Mouse (Mus musculus) forebrain, embryonic 14.5 days (tissue): Measurements from ENCODE around the gene Cilp. TPM values are rescaled to one million over a fixed set of nuclear protein-coding genes. Genes with fewer than 3 reads are reported as not detected.

Source experiments
- ATAC-seq: fragments of 200-750 bp; cut with Nextera tagmentation; 2 replicates; pipeline ENCODE4 v1.8.0; 2017; ENCODE audit warnings: mild to moderate bottlenecking, moderate library complexity
- DNase-seq: peaks from one replicate; pipeline ENCODE4 v3.0.0-alpha.2; 2015; ENCODE audit warnings: low spot score
- H3K27ac ChIP-seq: fragments of 300-500 bp; sonication (generic); 2 replicates; pipeline ENCODE4 v1.5.1; 2014; ENCODE audit warnings: low read depth, mild to moderate bottlenecking, control low read depth, low read length, moderate library complexity
- H3K27me3 ChIP-seq: fragments of 300-500 bp; sonication (generic); replicated peaks from 2 replicates; pipeline ENCODE4 v1.6.1; 2014; ENCODE audit warnings: low read length, control low read depth, mixed read lengths; ENCODE audit not compliant: control insufficient read depth, insufficient read depth
- H3K36me3 ChIP-seq: fragments of 300-500 bp; sonication (generic); 2 replicates; pipeline ENCODE4 v1.6.1; 2014; ENCODE audit warnings: low read length, control low read depth; ENCODE audit not compliant: control insufficient read depth, insufficient read depth
- H3K4me1 ChIP-seq: fragments of 300-500 bp; sonication (generic); 2 replicates; pipeline ENCODE4 v1.6.1; 2014; ENCODE audit warnings: antibody characterized with exemption, low read length, control low read depth; ENCODE audit not compliant: control insufficient read depth, insufficient read depth
- H3K4me2 ChIP-seq: fragments of 300-500 bp; sonication (generic); 2 replicates; pipeline ENCODE4 v1.6.1; 2014; ENCODE audit warnings: mild to moderate bottlenecking, control low read depth, low read length
- H3K4me3 ChIP-seq: fragments of 300-500 bp; sonication (generic); 2 replicates; pipeline ENCODE4 v1.5.1; 2014; ENCODE audit warnings: low read depth, low read length, control low read depth
- H3K9ac ChIP-seq: fragments of 300-500 bp; sonication (generic); 2 replicates; pipeline ENCODE4 v1.6.1; 2014; ENCODE audit warnings: mild to moderate bottlenecking, low read length, control low read depth, moderate library complexity
- H3K9me3 ChIP-seq: fragments of 300-500 bp; sonication (generic); replicated peaks from 2 replicates; pipeline ENCODE4 v1.6.1; 2016; ENCODE audit warnings: low read length, control low read depth, mixed read lengths; ENCODE audit not compliant: control insufficient read depth
- WGBS: fragments of 180-500 bp; shearing (Covaris S2); extraction: QIAGEN DNeasy Blood & Tissue Kit; methylation state at CpG from one replicate; pipeline ENCODE4 v1.1.7; 2014; 5-methylcytosine and 5-hydroxymethylcytosine counted together
- polyA plus RNA-seq: library from polyadenylated mRNA; unstranded; fragments of >200 nt; fragmentation: Nextera tagmentation; extraction: Ambion mirVana; gene quantifications from 2 replicates; pipeline ENCODE4 v1.2.1, GENCODE M21; 2014

Gene Cilp
- polyA plus RNA-seq, 1 experiment from 2014 or later: 0.30 TPM

GRCm38 (mm10) chr9:65294716-65295378 lies 29.9 kb downstream of the Cilp start:
- peak overlapping the region; percentile 94 for H3K4me3 ChIP-seq
- peak overlapping the region; percentile 94 for H3K9ac ChIP-seq
- DNase-seq (no peak), ATAC-seq (no peak)
- H3K9me3 ChIP-seq: no peaks in the 10 kb centered on the region
- 3% methylated on average over 28 of the region's 28 CpGs for WGBS
- H3K4me1 ChIP-seq: peaks cover 16% of the 10 kb centered on the region
- peaks cover 11% of the 10 kb centered on the region; the same call in 1 of the 2 replicates for H3K36me3 ChIP-seq
- peak overlapping the region; percentile 93 for H3K4me2 ChIP-seq
- no peak overlapping the region for H3K27ac ChIP-seq
- no peaks in the 10 kb centered on the region for H3K27me3 ChIP-seq

GRCm38 (mm10) chr9:65297056-65297455 lies 32.1 kb downstream of the Cilp start:
- 97% methylated on average over 2 of the region's 2 CpGs for WGBS
- Histone ChIP-seq H3K4me2 (no peak overlapping the region), H3K27me3 (no peaks in the 10 kb centered on the region), H3K36me3 (peaks cover 28% of the 10 kb centered on the region), H3K27ac (no peak overlapping the region), H3K4me1 (peaks cover 16% of the 10 kb centered on the region), H3K4me3 (no peak overlapping the region), H3K9ac (no peak overlapping the region), H3K9me3 (no peaks in the 10 kb centered on the region)
- DNase-seq (no peak), ATAC-seq (no peak)

- H3K4me1 ChIP-seq: peaks cover 9% of the 10 kb centered on the region
- ATAC-seq: no peak
Observed at GRCm38 (mm10) chr9:65298761-65299160, 33.8 kb downstream of the Cilp start.

GRCm38 (mm10) chr9:65299650-65300049 lies 34.7 kb downstream of the Cilp start:
- no peak overlapping the region for H3K9ac ChIP-seq
- 97% methylated on average over 7 of the region's 7 CpGs for WGBS
- no peak for ATAC-seq
- no peaks in the 10 kb centered on the region for H3K9me3 ChIP-seq
- H3K27ac ChIP-seq: no peak overlapping the region
- H3K27me3 ChIP-seq: no peaks in the 10 kb centered on the region
- no peak for DNase-seq
- peaks cover 47% of the 10 kb centered on the region for H3K36me3 ChIP-seq
- H3K4me1 ChIP-seq: peaks cover 9% of the 10 kb centered on the region
- no peak overlapping the region for H3K4me2 ChIP-seq
- H3K4me3 ChIP-seq: no peak overlapping the region

More at GRCm38 (mm10) chr9:65298761-65299160, 33.8 kb downstream of the Cilp start:
- no peak overlapping the region for H3K4me3 ChIP-seq
- H3K36me3 ChIP-seq: peaks cover 45% of the 10 kb centered on the region
- 93% methylated on average over 3 of the region's 3 CpGs for WGBS
- H3K9ac ChIP-seq: no peak overlapping the region
- H3K27ac ChIP-seq: no peak overlapping the region
- no peaks in the 10 kb centered on the region for H3K27me3 ChIP-seq
- no peak overlapping the region for H3K4me2 ChIP-seq
- no peak for DNase-seq
- H3K9me3 ChIP-seq: no peaks in the 10 kb centered on the region

GRCm38 (mm10) chr9:65302327-65302983 lies 37.5 kb downstream of the Cilp start:
- Histone ChIP-seq H3K36me3 (peaks cover 59% of the 10 kb centered on the region), H3K27ac (no peak overlapping the region), H3K4me2 (no peak overlapping the region), H3K4me3 (no peak overlapping the region), H3K4me1 (no peaks in the 10 kb centered on the region), H3K27me3 (no peaks in the 10 kb centered on the region), H3K9me3 (no peaks in the 10 kb centered on the region), H3K9ac (no peak overlapping the region)
- DNase-seq (no peak), ATAC-seq (no peak)
- WGBS: 94% methylated on average over 4 of the region's 4 CpGs

GRCm38 (mm10) chr9:65303586-65303985 lies 38.6 kb downstream of the Cilp start:
- 97% methylated on average over 4 of the region's 4 CpGs for WGBS
- H3K27ac ChIP-seq: no peak overlapping the region
- peaks cover 62% of the 10 kb centered on the region for H3K36me3 ChIP-seq
- H3K4me2 ChIP-seq: no peak overlapping the region
- no peak for ATAC-seq
- no peak overlapping the region for H3K9ac ChIP-seq
- no peak for DNase-seq
- no peaks in the 10 kb centered on the region for H3K4me1 ChIP-seq
- no peaks in the 10 kb centered on the region for H3K27me3 ChIP-seq
- H3K9me3 ChIP-seq: no peaks in the 10 kb centered on the region
- H3K4me3 ChIP-seq: no peak overlapping the region

GRCm38 (mm10) chr9:65304300-65304699 lies 39.3 kb downstream of the Cilp start:
- WGBS: 80% methylated on average over 4 of the region's 4 CpGs
- H3K4me3 ChIP-seq: no peak overlapping the region
- peaks cover 66% of the 10 kb centered on the region for H3K36me3 ChIP-seq
- no peaks in the 10 kb centered on the region for H3K9me3 ChIP-seq
- no peak for ATAC-seq
- H3K27me3 ChIP-seq: no peaks in the 10 kb centered on the region
- no peak overlapping the region for H3K9ac ChIP-seq
- H3K4me2 ChIP-seq: no peak overlapping the region
- no peak for DNase-seq
- H3K4me1 ChIP-seq: no peaks in the 10 kb centered on the region
- H3K27ac ChIP-seq: no peak overlapping the region

GRCm38 (mm10) chr9:65306672-65307071 lies 41.7 kb downstream of the Cilp start:
- ATAC-seq (no peak), DNase-seq (no peak)
- no peaks in the 10 kb centered on the region for H3K4me1 ChIP-seq
- H3K27ac ChIP-seq: no peak overlapping the region
- H3K36me3 ChIP-seq: peaks cover 56% of the 10 kb centered on the region
- no peaks in the 10 kb centered on the region for H3K9me3 ChIP-seq
- no peak overlapping the region for H3K9ac ChIP-seq
- H3K27me3 ChIP-seq: no peaks in the 10 kb centered on the region
- H3K4me2 ChIP-seq: no peak overlapping the region
- H3K4me3 ChIP-seq: no peak overlapping the region
- 96% methylated on average over 2 of the region's 2 CpGs for WGBS

GRCm38 (mm10) chr9:65308011-65308410 lies 43.0 kb downstream of the Cilp start:
- Histone ChIP-seq H3K36me3 (peaks cover 56% of the 10 kb centered on the region), H3K4me3 (no peak overlapping the region), H3K9me3 (no peaks in the 10 kb centered on the region), H3K4me1 (no peaks in the 10 kb centered on the region), H3K9ac (no peak overlapping the region), H3K4me2 (no peak overlapping the region), H3K27ac (no peak overlapping the region), H3K27me3 (no peaks in the 10 kb centered on the region)
- ATAC-seq (no peak), DNase-seq (no peak)
- 91% methylated on average over 1 of the region's 1 CpGs for WGBS
